Mouse (Mus musculus): Measurements from ENCODE around the gene Lgals7. TPM values are rescaled to one million over a fixed set of nuclear protein-coding genes. Genes with fewer than 3 reads are reported as not detected.

Lgals7 gene
- total RNA-seq, 2 experiments from 2014 or later: not detected

Other genes with a start within 250 kb of the Lgals7 start
- gene Acp7, start 232.5 kb upstream of the Lgals7 start, total RNA-seq (2015): not detected in 2 replicates
- not detected in 2 replicates for gene Acp7, start 232.5 kb upstream of the Lgals7 start, total RNA-seq (2017)
- 0.58 and 0.93 TPM in 2 replicates for gene Fbxo27, start 171.0 kb upstream of the Lgals7 start, total RNA-seq (2015)
- 0.08 and 0.70 TPM in 2 replicates for gene Fbxo27, start 171.0 kb upstream of the Lgals7 start, total RNA-seq (2017)
- gene Fbxo17, start 147.0 kb upstream of the Lgals7 start, total RNA-seq (2015): 1.1 and 1.2 TPM in 2 replicates
- 0.26 and 0.77 TPM in 2 replicates for gene Fbxo17, start 147.0 kb upstream of the Lgals7 start, total RNA-seq (2017)
- gene Mrps12, start 122.0 kb upstream of the Lgals7 start, total RNA-seq (2015): 67.6 and 79.2 TPM in 2 replicates
- gene Mrps12, start 122.0 kb upstream of the Lgals7 start, total RNA-seq (2017): 29.1 and 32.0 TPM in 2 replicates
- gene Sars2, start 121.9 kb upstream of the Lgals7 start, total RNA-seq (2015): 4.8 and 4.9 TPM in 2 replicates
- gene Sars2, start 121.9 kb upstream of the Lgals7 start, total RNA-seq (2017): 5.6 and 6.9 TPM in 2 replicates
- not detected in 2 replicates for gene Ccer2, start 107.7 kb upstream of the Lgals7 start, total RNA-seq (2015)
- not detected in 2 replicates for gene Ccer2, start 107.7 kb upstream of the Lgals7 start, total RNA-seq (2017)
- 70.0 and 73.0 TPM in 2 replicates for gene Sirt2, start 97.1 kb upstream of the Lgals7 start, total RNA-seq (2015)
- gene Sirt2, start 97.1 kb upstream of the Lgals7 start, total RNA-seq (2017): 28.0 and 36.7 TPM in 2 replicates
- 15.5 and 19.5 TPM in 2 replicates for gene Nfkbib, start 96.3 kb upstream of the Lgals7 start, total RNA-seq (2015)
- 13.3 and 15.6 TPM in 2 replicates for gene Nfkbib, start 96.3 kb upstream of the Lgals7 start, total RNA-seq (2017)
- 64.9 and 68.8 TPM in 2 replicates for gene Rinl, start 74.9 kb upstream of the Lgals7 start, total RNA-seq (2015)
- 62.6 and 71.5 TPM in 2 replicates for gene Rinl, start 74.9 kb upstream of the Lgals7 start, total RNA-seq (2017)
- gene Hnrnpl, start 55.3 kb upstream of the Lgals7 start, total RNA-seq (2015): 275 and 307 TPM in 2 replicates
- gene Hnrnpl, start 55.3 kb upstream of the Lgals7 start, total RNA-seq (2017): 187 and 291 TPM in 2 replicates
- 119 TPM in 2 replicates for gene Ech1, start 38.6 kb upstream of the Lgals7 start, total RNA-seq (2015)
- 78.8 and 82.8 TPM in 2 replicates for gene Ech1, start 38.6 kb upstream of the Lgals7 start, total RNA-seq (2017)
- gene Lgals4, start 30.0 kb upstream of the Lgals7 start, total RNA-seq (2015): 3.1 and 13.4 TPM in 2 replicates
- 5.2 and 5.9 TPM in 2 replicates for gene Lgals4, start 30.0 kb upstream of the Lgals7 start, total RNA-seq (2017)
- not detected in 2 replicates for gene Capn12, start 17.6 kb downstream of the Lgals7 start, total RNA-seq (2015)
- gene Capn12, start 17.6 kb downstream of the Lgals7 start, total RNA-seq (2017): not detected in 2 replicates
- gene Actn4, start 98.5 kb downstream of the Lgals7 start, total RNA-seq (2015): 82.5 and 87.8 TPM in 2 replicates
- gene Actn4, start 98.5 kb downstream of the Lgals7 start, total RNA-seq (2017): 44.7 and 55.1 TPM in 2 replicates
- 216 and 241 TPM in 2 replicates for gene Eif3k, start 118.0 kb downstream of the Lgals7 start, total RNA-seq (2015)
- gene Eif3k, start 118.0 kb downstream of the Lgals7 start, total RNA-seq (2017): 340 and 348 TPM in 2 replicates
- 53.8 and 54.4 TPM in 2 replicates for gene Map4k1, start 118.2 kb downstream of the Lgals7 start, total RNA-seq (2015)
- gene Map4k1, start 118.2 kb downstream of the Lgals7 start, total RNA-seq (2017): 44.2 and 60.4 TPM in 2 replicates